Mouse (Mus musculus) Patski (cell line): ENCODE results near the gene Elane. TPM values are rescaled to one million over a fixed set of nuclear protein-coding genes. Genes with fewer than 3 reads are reported as not detected.

Source experiments
- ATAC-seq: fragments of 100-300 bp; one replicate; pipeline ENCODE4 v1.8.0; 2021
- CTCF ChIA-PET: fragments of 350-600 bp; sonication (Branson Sonifier 250); formaldehyde crosslinking; loops from one replicate; lab custom pipeline; 2022; ENCODE audit warnings: inconsistent platforms; lab: Charles Lee
- POLR2A ChIA-PET: fragments of 350-600 bp; sonication (Branson Sonifier 250); formaldehyde crosslinking; loops from one replicate; lab custom pipeline; 2022; ENCODE audit warnings: antibody characterized with exemption, inconsistent platforms; lab: Charles Lee
- DNase-seq: peaks from one replicate; pipeline ENCODE4 v3.0.0-alpha.2; 2011; ENCODE audit warnings: low read depth, low spot score
- H3K27me3 ChIP-seq: fragments of 371-371 bp; one replicate; pipeline ENCODE4 v1.5.1; 2021
- CTCF ChIP-seq: fragments of 100-300 bp; IDR thresholded peaks from one replicate; pipeline ENCODE4 v1.5.1; 2021
- in situ Hi-C: fragments of 300-500 bp; cut with MboI; formaldehyde crosslinking; loops from 3 replicates; pipeline ENCODE4 v1.11.1; 2018; ENCODE audit warnings: low pct_unique_long_range_greater_than_20kb, mixed read lengths
- polyA plus RNA-seq: library from polyadenylated mRNA; unstranded; gene quantifications from one replicate; pipeline ENCODE4 v1.2.3, GENCODE M21; 2021

Elane gene
- polyA plus RNA-seq, 1 experiment from 2014 or later, result not detected

DNA sequence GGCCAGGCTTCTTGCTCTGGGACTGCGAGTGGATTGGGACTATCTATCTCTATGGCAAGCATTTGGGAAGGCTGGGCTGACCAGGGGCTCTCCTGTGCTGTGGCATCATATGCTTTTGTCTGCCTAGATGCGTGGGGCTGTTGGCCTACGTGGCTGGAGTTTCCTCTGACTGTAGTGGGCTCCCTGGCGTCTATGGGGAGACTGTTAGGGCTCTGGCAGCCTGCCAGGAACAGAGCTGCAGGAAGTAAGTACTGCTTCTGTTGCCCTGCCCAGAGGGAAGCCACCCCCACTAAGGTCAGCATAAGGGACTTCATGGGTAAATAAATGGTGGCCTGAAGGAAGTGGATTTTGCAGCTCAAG lies 28.6 kb upstream of the Elane start:
- CTCF ChIA-PET, result interaction anchor here (1.0 to 1.6 kb wide), 4 partner anchors 23 to 103 kb away, joined by 3 to 4 read pairs (median 4); partner anchors contain the start of gene Wdr18
- in situ Hi-C loops, result no loop called here

DNA sequence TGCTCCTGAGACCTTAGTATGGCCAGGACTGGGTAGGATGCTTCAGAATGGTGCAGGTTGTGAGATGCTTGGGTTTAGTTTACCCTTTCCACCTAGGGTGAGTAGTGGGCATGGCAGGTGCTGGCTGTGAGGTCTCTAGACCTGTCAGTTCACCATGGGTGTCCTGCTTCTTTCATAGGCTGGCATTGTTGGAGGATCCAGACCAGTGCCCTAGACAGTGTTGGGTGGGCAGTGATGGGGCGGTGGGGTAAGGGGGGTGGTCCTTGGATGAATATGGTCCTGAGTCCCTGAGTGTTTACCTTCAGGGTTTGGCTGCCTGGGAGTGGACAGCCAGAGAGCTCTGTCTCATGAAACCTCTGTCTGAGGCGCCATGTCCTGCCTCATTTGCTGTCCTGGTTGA lies 28.2 kb upstream of the Elane start:
- no peaks in the 10 kb centered on the region for H3K27me3 ChIP-seq
- in situ Hi-C loops, result no loop called here
- no peak for DNase-seq
- CTCF ChIA-PET, result interaction anchor here (1.0 to 1.8 kb wide), 4 partner anchors 23 to 89 kb away, joined by 3 to 5 read pairs (median 4); no protein-coding TSS in a partner anchor
- no peak for TF ChIP-seq CTCF
- POLR2A ChIA-PET, result interaction anchor here (2.9 kb wide), 1 partner anchor 8 kb away, joined by 11 read pairs; no protein-coding TSS in a partner anchor
- no peak for ATAC-seq

More for the DNA sequence above, 28.6 kb upstream of the Elane start:
- H3K27me3 ChIP-seq, result no peaks in the 10 kb centered on the region
- no peak for ATAC-seq
- POLR2A ChIA-PET, result interaction anchor here (2.9 kb wide), 1 partner anchor 8 kb away, joined by 11 read pairs; no protein-coding TSS in a partner anchor
- DNase-seq, result no peak
- TF ChIP-seq CTCF, result no peak

DNA sequence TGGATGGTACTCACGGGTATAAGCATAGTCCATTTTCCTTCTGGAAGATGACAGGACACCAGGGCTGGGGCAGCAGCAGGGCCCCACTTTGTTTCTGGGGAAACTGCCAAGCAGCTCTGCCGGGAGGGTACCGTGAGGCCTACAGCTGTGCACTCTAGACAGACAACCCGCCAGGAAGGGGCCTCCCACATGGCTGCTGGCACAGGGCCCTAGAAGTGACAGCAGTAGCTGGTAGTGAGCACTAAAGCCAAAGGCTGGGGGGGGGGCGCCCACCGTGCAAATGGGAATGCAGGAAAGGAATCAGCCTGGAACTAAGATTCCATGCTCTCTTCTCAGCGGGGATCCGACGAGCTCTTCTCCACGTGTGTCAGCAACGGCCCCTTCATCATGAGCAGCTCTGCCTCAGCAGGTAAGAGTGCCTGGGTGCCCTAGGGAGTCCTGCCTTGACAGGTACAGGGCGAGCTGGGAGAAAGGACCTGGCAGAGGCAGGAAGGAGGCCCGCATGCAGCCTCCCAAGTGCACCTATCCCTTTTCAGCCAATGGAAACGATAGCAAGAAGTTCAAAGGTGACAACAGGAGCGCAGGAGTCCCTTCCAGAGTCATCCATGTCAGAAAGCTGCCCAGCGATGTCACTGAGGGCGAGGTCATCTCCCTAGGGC lies 27.5 kb upstream of the Elane start:
- in situ Hi-C loops, result no loop called here
- POLR2A ChIA-PET, result interaction anchor here (1.0 to 2.9 kb wide), 2 partner anchors 7 to 15 kb away, joined by 3 to 11 read pairs; partner anchors contain the start of genes Plppr3 and Prtn3
- ATAC-seq, result no peak
- CTCF ChIA-PET, result interaction anchor here (0.8 to 1.8 kb wide), 4 partner anchors 24 to 89 kb away, joined by 3 to 5 read pairs (median 3); no protein-coding TSS in a partner anchor
- no peaks in the 10 kb centered on the region for H3K27me3 ChIP-seq
- TF ChIP-seq CTCF, result no peak
- DNase-seq, result no peak

DNA sequence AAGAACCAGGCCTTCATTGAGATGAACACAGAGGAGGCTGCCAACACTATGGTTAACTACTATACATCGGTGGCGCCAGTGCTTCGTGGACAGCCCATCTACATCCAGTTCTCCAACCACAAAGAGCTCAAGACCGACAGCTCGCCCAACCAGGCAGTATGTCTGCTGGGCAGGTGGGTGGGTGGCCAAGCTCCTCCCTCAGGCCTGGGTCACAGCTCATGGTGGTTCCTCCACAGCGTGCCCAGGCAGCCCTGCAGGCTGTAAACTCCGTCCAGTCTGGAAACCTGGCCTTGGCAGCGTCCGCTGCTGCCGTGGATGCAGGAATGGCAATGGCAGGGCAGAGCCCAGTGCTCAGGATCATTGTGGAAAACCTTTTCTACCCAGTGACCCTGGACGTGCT lies 26.9 kb upstream of the Elane start:
- ATAC-seq, result no peak
- TF ChIP-seq CTCF, result no peak
- CTCF ChIA-PET, result interaction anchor here (0.8 to 1.8 kb wide), 2 partner anchors 24 kb away, joined by 3 to 5 read pairs; no protein-coding TSS in a partner anchor
- DNase-seq, result no peak
- in situ Hi-C loops, result no loop called here
- POLR2A ChIA-PET, result interaction anchor here (1.0 kb wide), 1 partner anchor 15 kb away, joined by 3 read pairs; the partner anchor contains the start of genes Plppr3 and Prtn3
- H3K27me3 ChIP-seq, result no peaks in the 10 kb centered on the region

DNA sequence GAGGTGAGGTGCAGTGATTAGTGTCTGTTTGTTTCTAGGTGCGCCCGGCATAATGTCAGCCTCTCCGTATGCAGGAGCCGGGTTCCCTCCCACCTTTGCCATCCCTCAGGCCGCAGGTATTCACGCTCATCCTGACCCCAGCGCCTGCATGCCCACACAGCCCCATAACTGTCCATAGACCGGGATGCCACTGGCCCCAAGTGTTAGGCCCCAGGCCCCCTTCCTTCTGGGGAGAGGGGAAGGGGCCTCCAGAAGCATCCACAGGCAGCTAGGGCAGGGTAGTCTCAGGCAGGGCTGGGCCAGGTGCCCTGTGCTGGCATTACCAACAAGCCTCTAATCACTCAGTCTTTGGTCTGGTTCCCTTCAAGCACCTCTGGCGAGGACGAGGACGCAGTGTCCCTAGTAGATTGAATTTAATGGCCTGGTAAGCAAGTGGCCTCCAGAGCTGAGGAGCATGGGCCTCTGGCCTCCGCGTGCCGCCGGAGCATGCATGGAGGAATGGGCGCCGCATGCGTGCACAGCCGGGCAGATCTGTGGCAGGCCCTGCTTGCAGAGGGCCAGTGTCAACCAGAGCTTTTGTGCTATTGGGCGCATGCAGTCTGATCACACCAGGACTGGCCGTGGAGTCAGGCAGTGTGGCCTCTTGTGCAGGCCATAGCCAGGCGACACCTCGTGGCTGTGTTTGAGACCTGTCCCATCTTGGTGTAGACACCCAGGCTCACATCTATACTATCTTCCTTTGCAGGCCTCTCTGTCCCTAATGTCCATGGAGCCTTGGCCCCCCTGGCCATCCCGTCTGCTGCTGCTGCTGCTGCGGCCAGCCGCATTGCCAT lies 25.8 kb upstream of the Elane start:
- DNase-seq (no peak), ATAC-seq (no peak)
- H3K27me3 ChIP-seq, result no peaks in the 10 kb centered on the region
- in situ Hi-C loops, result no loop called here
- no peak for TF ChIP-seq CTCF
- CTCF ChIA-PET, result no interaction called here
- POLR2A ChIA-PET, result interaction anchor here (0.8 kb wide), 1 partner anchor 19 kb away, joined by 5 read pairs; no protein-coding TSS in a partner anchor

DNA sequence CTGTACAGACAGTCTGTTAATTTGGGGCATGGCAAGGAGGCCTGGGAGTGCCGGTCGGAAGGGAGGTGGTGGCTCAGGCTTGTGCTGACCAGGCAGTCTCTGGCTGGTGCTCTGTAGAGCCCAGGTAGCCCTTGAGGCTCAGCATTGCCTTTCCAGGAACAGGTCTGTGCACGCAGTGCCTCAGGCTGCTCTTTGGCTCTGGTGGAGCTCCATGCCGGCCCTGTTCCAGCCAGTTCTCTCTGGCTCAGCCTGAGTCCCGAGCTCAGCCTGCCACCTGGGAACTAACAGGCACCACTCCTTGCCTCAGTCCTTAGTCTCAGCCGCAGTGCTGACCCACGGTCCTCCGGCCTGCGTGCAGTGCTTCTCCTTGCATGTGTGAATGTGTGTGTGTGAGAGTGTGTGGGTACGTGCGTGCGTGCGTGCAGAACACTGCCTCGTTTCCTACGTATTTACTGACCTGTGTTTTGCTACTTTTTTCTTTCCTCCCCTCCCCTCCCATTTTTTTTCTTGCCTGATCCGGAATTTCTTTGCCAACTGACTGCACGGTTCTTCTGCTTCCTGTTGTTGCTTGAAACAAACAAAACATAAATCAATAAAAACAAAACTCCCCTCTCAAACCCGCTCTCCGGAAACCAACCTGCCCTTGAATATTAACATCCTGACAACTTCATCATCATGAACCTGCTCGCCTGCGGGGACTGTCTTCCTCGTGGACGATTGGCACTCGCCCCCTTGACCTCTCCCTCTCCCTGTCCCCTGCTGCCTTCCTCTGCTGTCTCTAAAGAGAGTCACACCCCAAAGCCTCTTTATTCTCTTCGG lies 24.6 kb upstream of the Elane start:
- H3K27me3 ChIP-seq, result no peaks in the 10 kb centered on the region
- DNase-seq, result no peak
- ChIA-PET POLR2A (interaction anchor here (0.8 kb wide), 1 partner anchor 20 kb away, joined by 5 read pairs; no protein-coding TSS in a partner anchor), CTCF (no interaction called here)
- in situ Hi-C loops, result no loop called here
- ATAC-seq, result no peak
- TF ChIP-seq CTCF, result no peak

DNA sequence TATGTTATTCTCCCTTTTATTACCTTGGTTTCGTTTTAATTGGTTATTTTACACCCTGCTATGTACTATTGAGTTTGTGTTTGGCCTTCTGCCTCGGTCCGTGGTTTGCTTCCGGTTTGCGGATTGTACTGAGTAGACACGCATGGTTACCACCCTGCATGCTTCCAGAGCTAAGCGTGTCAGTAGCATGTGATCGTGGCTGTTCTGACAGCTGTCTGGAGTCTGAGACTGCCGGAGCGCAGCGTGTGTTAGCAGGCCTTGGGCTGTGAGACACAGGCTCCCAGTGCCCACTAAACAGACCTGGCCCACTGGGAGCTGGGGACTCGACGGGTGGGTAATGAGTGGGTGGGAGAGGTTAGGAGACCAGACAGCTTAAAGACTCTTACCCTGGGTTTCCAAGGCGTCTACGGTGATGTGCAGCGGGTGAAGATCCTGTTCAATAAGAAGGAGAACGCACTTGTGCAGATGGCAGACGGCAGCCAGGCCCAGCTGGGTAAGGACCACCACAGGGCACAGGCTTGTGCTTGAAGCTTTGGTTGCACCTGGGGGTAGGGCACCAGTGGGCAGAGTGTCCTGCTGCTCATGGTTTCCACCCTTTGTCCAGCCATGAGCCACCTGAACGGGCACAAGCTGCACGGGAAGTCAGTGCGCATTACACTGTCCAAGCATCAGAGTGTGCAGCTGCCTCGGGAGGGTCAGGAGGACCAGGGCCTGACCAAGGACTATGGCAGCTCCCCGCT lies 23.8 kb upstream of the Elane start:
- no peaks in the 10 kb centered on the region for H3K27me3 ChIP-seq
- ChIA-PET CTCF (no interaction called here), POLR2A (no interaction called here)
- DNase-seq (no peak), ATAC-seq (no peak)
- in situ Hi-C loops, result no loop called here
- no peak for TF ChIP-seq CTCF

DNA sequence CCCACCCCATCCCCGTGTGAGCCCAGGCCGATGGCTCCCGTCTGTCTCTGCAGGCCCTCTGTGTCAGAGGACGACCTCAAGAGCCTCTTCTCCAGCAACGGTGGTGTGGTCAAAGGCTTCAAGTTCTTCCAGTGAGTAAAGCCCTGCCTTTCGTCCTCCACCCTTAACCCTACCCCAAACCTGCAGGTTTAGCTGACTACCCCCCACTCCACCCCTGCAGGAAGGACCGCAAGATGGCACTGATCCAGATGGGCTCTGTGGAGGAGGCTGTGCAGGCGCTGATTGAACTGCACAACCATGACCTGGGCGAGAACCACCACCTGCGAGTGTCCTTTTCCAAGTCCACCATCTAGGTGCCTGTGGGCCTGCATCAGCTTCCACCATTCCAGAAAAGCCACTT lies 23.1 kb upstream of the Elane start:
- no peak for TF ChIP-seq CTCF
- in situ Hi-C loops, result no loop called here

More for the DNA sequence above, 23.1 kb upstream of the Elane start:
- POLR2A ChIA-PET, result no interaction called here
- CTCF ChIA-PET, result no interaction called here
- no peak for DNase-seq
- ATAC-seq, result no peak
- no peaks in the 10 kb centered on the region for H3K27me3 ChIP-seq
